Mouse (Mus musculus): ENCODE data around the gene Rad51b. TPM values are rescaled to one million over a fixed set of nuclear protein-coding genes. Genes with fewer than 3 reads are reported as not detected.

The Rad51b gene
- total RNA-seq, 2 experiments from 2014 or later = 0.36 TPM; not detected in 1

DNA sequence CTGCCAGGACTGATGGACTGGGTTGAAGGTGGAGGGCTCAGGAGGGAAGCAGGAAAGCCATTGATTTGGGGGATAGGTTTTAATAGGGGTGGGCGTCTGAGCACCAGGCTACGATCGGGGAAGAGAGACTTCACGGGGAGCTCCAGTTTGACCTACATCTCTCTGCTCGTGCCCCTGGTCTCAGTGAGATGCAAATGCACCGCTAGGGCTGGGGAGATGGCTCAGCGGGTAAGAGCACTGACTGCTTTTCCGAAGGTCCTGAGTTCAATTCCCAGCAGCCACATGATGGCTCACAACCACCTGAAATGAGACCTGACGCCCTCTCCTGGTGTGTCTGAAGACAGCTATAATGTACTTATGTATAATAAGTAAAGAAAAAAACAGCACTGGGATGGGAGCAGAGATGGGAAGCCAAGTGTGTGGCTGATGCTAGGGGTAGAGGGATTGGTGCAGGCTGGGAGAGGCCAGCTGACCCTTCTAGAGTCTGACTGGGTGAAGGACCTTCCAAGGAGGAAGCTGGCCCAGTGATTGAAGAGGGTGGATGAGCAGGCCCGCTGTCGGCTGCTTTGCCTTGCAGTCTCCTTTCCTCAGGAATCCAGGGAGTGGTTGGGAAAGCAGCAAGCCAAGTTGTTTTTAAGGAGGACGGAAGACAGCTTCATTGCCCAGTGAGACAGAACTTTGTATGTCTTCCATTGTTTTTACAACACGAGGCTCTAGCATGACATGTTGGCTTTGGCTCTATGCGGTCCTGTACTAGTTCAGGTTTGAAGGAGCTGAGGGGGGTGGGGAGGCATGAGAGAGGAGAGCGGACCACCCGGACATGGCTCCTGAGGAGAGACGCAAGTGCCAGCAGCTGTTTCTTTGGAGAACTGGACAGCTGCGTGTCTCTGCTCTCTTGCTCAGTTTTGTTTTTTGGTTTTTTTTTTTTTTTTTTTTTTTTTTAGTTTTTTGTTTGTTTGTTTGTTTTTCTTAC lies 511.6 kb downstream of the Rad51b start:
- H3K27ac ChIP-seq = no peak overlapping the region
- no peak for TF ChIP-seq CTCF (IDR thresholded peaks at IDR 0.05)
- no peak overlapping the region for H3K4me3 ChIP-seq
- no peak for DNase-seq (ENCODE audit: extremely low spot score in 1 of 2, low spot score in 2 of 2)
- intact Hi-C loops (cut with DNase I) = no loop called here

DNA sequence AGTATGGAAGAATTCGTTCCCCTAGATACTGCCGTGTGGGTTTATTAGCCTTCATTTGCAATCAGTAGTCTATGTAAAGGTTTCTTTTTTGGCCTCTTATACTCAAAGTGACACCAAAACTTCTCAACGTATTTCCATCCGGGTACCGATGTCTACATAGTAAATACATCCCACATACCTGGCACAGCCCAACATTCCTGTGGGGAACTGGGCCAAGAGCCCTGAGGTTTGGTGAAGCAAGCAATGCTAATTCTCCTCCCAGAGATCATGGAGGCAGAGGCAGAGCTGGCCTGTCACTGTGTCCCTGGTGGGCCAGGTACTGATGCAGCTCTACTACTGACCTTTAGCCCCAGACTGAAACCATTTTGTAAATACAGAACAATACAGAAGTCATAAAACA lies 512.4 kb downstream of the Rad51b start:
- TF ChIP-seq CTCF (IDR thresholded peaks at IDR 0.05) = no peak
- no peak overlapping the region for H3K4me3 ChIP-seq
- DNase-seq (ENCODE audit: extremely low spot score in 1 of 2, low spot score in 2 of 2) = no peak
- H3K27ac ChIP-seq = no peak overlapping the region
- intact Hi-C loops (cut with DNase I) = no loop called here

DNA sequence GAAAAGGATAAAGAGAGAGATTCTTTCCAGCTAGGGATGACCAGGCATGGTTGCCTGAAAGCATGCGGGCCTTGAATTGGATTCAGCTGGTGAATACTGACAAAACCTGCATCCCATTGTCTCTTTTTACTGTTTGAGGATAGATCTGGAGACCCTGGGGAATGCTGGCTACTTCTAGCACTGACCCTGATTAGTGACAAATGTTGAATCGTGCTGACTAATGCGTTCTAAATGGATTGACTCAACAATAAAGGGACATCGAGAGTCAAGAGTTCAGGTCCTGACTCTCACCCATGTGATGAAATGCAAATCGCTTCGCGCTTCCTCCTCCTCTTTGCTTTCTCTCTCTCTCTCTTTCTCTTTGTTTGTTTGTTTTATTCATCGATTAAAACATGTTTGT lies 515.3 kb downstream of the Rad51b start:
- intact Hi-C loops (cut with DNase I) = no loop called here
- DNase-seq (ENCODE audit: extremely low spot score in 1 of 2, low spot score in 2 of 2) = no peak
- H3K27ac ChIP-seq = no peak overlapping the region
- no peak for TF ChIP-seq CTCF (IDR thresholded peaks at IDR 0.05)
- no peak overlapping the region for H3K4me3 ChIP-seq

DNA sequence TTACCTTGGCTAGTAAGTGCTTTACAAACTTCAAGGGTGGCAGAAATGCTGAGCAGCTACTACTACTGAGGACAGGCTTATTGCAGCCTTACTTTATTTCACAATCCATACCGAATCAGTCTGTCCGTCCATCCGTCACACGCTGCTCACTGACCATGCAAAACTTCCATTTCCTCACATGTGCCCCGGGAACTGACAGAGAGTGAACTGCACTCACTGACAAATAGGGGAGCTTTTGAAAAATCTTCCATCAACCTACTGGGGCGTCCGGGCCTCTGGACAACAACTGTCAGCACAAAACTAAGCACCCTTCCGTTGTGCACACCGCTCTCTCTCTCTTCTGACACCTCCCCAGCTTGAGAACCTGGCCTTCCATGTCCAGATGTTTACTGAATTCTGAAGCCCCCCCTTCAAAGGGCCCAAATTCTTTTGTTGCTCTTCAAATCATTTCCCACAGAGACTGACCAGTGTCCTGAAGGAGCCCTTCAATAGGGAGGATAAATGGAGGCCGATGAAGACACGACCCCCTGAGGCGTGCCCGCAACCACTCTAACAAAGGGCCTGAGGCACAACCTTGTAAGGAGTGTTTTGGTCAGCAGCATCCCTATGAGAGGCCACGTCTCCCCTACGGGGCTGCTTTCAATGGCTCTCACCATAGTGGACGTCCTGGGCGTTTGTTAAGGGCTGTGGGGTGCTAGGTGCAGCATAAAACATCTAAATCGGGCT lies 515.9 kb downstream of the Rad51b start:
- no peak for TF ChIP-seq CTCF (IDR thresholded peaks at IDR 0.05)
- DNase-seq (ENCODE audit: extremely low spot score in 1 of 2, low spot score in 2 of 2) = no peak
- H3K4me3 ChIP-seq = no peak overlapping the region
- no peak overlapping the region for H3K27ac ChIP-seq
- intact Hi-C loops (cut with DNase I) = no loop called here

DNA sequence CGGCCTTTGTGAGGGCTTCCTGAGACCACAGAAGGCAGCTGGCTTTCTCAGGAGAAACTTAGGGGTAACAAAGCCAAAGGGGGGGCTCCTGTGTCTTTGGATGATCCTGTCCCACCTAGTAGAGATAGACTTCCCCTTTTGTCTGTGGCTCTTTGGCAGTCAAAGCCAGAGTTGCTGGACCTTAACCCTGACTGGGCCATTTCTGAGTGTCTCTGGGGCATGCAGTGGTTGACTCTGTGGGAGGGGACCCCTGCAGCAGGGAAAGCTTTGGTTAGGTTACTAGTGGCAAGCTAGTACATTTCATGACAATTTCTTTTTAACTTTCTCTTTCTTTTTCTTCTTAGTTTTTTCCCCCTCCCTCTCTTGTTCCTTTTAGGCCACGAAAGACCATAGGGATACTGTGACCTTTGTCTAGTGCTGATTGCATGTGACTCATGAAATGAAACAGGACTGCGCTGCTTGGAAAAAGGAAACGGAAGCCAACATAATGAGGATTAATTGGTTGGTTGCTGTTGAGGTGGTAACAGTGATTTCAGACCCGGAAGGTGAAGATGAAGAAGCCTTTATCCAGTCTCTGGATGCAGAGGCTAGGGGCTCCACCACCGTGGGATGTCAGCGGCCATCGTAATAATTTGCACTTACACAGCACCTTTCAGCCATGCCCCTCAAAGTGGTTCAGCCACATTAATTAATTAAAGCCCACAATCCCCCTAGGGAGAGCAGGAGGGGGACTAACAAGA lies 516.7 kb downstream of the Rad51b start:
- no peak for TF ChIP-seq CTCF (IDR thresholded peaks at IDR 0.05)
- DNase-seq (ENCODE audit: extremely low spot score in 1 of 2, low spot score in 2 of 2) = no peak
- H3K4me3 ChIP-seq = no peak overlapping the region
- intact Hi-C loops (cut with DNase I) = no loop called here
- no peak overlapping the region for H3K27ac ChIP-seq

DNA sequence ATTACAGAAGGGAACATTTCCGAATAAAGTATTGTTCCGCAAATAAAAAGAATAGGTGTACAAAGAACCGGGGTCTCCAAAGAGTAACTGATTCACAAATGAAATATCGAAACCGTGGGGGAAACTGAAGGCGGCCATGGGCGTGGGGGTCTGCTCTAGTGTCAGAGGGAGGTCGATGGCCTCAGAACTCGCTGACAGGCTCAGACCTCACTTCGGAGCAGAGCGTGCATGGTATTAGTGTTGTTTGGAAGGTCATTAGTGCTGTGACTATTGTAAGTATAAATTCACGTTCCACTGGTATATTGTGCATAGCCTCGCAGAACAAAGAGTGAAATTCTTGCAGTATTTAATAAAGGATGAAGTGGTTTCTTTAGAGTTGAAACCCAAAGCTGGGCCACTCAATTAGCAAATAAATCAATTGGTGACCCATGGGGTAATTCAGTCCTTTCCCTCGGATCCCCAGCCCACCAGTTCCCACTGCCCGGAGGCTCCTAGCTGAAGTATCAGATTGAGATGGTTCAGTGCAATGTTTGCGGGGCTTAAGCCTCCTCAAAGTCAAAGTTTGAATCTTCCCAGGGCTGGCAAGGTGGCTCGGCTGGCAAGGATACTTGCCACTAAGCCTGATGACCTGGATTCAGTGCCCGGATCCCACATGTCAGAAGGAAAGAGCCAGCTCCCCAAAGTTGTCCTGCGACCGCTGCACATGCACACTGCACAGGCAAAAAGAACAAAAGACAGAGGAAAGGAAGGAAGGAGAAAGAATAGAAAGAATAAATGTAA lies 517.4 kb downstream of the Rad51b start:
- no peak for DNase-seq (ENCODE audit: extremely low spot score in 1 of 2, low spot score in 2 of 2)
- H3K4me3 ChIP-seq = no peak overlapping the region
- intact Hi-C loops (cut with DNase I) = no loop called here
- no peak for TF ChIP-seq CTCF (IDR thresholded peaks at IDR 0.05)
- no peak overlapping the region for H3K27ac ChIP-seq

DNA sequence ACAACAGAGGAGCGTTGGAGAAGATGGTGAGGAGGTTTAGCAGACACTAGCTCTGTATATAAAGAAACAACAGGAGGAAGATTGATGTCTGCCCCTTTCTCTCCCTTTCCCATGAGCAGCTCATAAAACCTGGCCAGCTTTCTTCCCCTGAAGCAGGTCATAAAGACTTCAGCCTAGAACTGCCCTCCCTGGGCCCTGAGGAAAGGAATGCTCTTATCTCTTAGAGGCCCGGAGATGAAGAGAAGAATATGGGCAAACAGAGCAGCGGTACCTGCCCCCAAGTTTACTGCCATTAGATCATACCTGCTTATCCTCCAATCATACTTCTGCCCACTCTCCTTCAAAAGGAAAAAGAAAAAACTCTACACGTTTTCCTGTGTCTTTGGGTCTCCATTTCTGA lies 519.2 kb downstream of the Rad51b start:
- no peak for DNase-seq (ENCODE audit: extremely low spot score in 1 of 2, low spot score in 2 of 2)
- Histone ChIP-seq H3K4me3 (no peak overlapping the region), H3K27ac (no peak overlapping the region)
- TF ChIP-seq CTCF (IDR thresholded peaks at IDR 0.05) = no peak
- intact Hi-C loops (cut with DNase I) = no loop called here

DNA sequence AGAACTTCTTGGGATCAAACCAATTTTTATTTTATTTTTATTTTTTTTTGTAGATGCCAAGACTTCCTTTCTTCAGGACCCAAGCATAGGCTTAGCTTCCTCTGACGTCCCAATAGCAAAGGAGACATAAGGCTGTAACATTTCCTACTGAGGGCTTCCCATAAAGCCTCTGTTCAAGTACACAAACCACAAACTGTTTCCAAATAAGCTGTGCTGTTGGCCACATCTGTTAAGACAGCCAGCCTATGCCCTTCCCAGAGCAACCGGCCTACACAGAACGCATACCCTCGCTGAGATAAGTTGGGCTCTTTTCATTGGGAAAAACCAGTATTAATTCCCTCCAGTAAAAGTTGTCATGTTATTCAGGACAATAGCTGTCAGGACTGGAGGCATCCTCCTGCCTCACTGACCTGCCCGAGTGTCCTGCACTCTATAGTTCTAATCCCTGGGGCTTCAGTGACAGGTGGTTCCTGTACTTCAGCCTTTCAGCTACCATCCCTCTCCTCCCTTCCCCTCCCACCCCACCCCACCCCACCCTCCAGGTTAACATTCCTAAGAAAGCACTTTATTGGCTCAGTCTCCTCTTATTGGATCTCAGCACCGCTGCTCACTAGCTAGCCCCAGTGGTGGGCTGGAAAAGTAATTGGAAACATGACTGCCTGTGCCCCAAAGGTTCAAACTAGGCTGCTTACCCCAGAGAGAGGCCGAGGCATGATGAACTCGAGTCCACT lies 523.3 kb downstream of the Rad51b start:
- TF ChIP-seq CTCF (IDR thresholded peaks at IDR 0.05) = no peak
- intact Hi-C loops (cut with DNase I) = no loop called here
- H3K27ac ChIP-seq = no peak overlapping the region
- DNase-seq (ENCODE audit: extremely low spot score in 1 of 2, low spot score in 2 of 2) = no peak
- H3K4me3 ChIP-seq = no peak overlapping the region

DNA sequence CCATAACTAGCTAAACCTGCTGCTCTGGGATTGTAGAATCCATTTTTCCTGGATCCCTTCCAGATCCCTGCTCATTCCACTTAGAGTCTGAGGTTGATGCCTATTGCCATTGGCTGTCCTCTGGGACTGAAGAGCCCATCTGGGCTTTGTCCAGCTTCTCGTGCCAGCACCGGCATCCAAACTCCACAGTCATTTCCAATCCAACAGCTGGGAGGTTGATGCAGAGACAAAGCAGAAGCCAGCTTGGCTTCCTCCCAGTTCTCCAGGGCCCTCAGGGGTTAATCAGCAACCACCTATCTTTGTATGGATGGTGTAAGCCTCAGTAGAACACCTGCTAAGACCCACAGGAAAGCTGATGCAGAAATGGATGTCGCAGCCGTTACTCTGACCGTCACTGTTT lies 524.8 kb downstream of the Rad51b start:
- no peak overlapping the region for H3K27ac ChIP-seq
- DNase-seq (ENCODE audit: extremely low spot score in 1 of 2, low spot score in 2 of 2) = no peak
- intact Hi-C loops (cut with DNase I) = no loop called here
- no peak overlapping the region for H3K4me3 ChIP-seq
- no peak for TF ChIP-seq CTCF (IDR thresholded peaks at IDR 0.05)

DNA sequence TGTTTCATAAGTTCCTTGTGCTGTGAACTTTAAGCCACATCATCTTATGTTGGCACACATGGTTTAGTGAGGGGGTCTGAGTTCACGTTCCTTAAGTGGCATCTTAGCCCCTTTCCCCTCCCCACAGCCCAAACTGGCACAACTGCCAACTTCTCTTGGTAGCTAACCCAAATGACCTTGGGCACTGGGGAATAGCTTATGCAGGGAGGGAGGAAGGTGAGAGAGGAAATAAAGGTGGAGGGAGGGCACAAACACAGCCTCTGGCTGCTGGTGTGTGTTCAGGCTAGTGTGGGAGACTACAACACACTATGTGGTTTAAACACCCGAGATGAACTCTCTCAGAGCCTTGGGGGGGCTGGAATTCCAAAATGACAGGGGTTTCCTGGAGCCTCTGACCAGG lies 525.3 kb downstream of the Rad51b start:
- DNase-seq (ENCODE audit: extremely low spot score in 1 of 2, low spot score in 2 of 2) = no peak
- H3K27ac ChIP-seq = no peak overlapping the region
- H3K4me3 ChIP-seq = no peak overlapping the region
- no peak for TF ChIP-seq CTCF (IDR thresholded peaks at IDR 0.05)
- intact Hi-C loops (cut with DNase I) = no loop called here

DNA sequence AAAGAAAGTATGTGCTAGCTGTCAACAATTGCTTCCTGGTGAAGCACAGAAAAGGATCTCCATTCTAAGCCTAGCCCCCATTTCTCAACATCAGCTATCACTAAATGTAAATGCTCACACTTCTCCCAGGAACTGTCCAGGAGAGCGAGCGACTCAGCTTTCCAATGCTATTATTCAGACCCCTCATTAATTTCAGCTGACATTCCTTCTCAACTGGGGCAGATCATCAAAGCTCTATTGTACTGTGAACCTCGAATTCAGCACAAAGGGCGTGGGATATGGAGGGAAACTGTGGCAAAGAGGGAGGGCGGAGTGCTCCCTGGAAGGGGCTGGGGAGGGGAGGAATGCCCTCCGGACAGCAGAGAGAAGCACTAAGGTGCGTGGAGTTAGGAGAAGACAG lies 528.8 kb downstream of the Rad51b start:
- H3K27ac ChIP-seq = no peak overlapping the region
- H3K4me3 ChIP-seq = no peak overlapping the region
- intact Hi-C loops (cut with DNase I) = no loop called here
- DNase-seq (ENCODE audit: extremely low spot score in 1 of 2, low spot score in 2 of 2) = no peak
- no peak for TF ChIP-seq CTCF (IDR thresholded peaks at IDR 0.05)

Data from left cerebral cortex, adult 2 months (tissue).